Mouse (Mus musculus) C2C12 (cell line): ENCODE data around the gene Fam160b1. TPM values are rescaled to one million over a fixed set of nuclear protein-coding genes. Genes with fewer than 3 reads are reported as not detected.

Source experiments
- H3K27me3 ChIP-seq: one replicate; pipeline ENCODE4 v1.6.1; 2011; ENCODE audit not compliant: control insufficient read depth, insufficient read depth, insufficient read length
- H3K36me3 ChIP-seq: one replicate; pipeline ENCODE4 v1.6.1; 2011; ENCODE audit not compliant: control insufficient read depth, insufficient read depth
- H3K4me3 ChIP-seq: one replicate; pipeline ENCODE4 v1.5.1; 2011; ENCODE audit warnings: mild to moderate bottlenecking, control low read depth; ENCODE audit not compliant: poor library complexity, insufficient read depth, severe bottlenecking
- H3K79me2 ChIP-seq: one replicate; pipeline ENCODE4 v1.6.1; 2011; ENCODE audit not compliant: control insufficient read depth, insufficient read depth
- H3K79me3 ChIP-seq: one replicate; pipeline ENCODE4 v1.6.1; 2011; ENCODE audit warnings: low read depth, control low read depth
- H3ac ChIP-seq: one replicate; pipeline ENCODE3; 2011; ENCODE audit warnings: low read depth; ENCODE audit not compliant: control insufficient read depth, insufficient read length
- CEBPB ChIP-seq: IDR thresholded peaks from one replicate; pipeline ENCODE4 v1.6.1; 2011; ENCODE audit warnings: low read depth, mild to moderate bottlenecking, control low read depth, moderate library complexity
- CTCF ChIP-seq: IDR thresholded peaks from one replicate; pipeline ENCODE4 v1.5.1; 2011; ENCODE audit not compliant: control insufficient read depth, insufficient read depth, insufficient read length
- FOSL1 ChIP-seq: IDR thresholded peaks from one replicate; pipeline ENCODE4 v1.8.0; 2011; ENCODE audit warnings: mild to moderate bottlenecking, low read length; ENCODE audit not compliant: poor library complexity, insufficient read depth, severe bottlenecking
- MAX ChIP-seq: IDR thresholded peaks from one replicate; pipeline ENCODE4 v1.6.1; 2011; ENCODE audit warnings: mild to moderate bottlenecking, control low read depth
- MYOD1 ChIP-seq: IDR thresholded peaks from one replicate; pipeline ENCODE4 v1.6.1; 2011; ENCODE audit warnings: low read depth; ENCODE audit not compliant: control insufficient read depth, insufficient read length
- MYOG ChIP-seq: IDR thresholded peaks from one replicate; pipeline ENCODE4 v1.6.1; 2011; ENCODE audit not compliant: control insufficient read depth, insufficient read length; ENCODE audit errors: extremely low read depth
- USF1 ChIP-seq: IDR thresholded peaks from one replicate; pipeline ENCODE4 v1.6.1; 2011; ENCODE audit warnings: low read depth, mild to moderate bottlenecking, control low read depth, moderate library complexity
- polyA plus RNA-seq: library from polyadenylated mRNA; unstranded; fragments of >200 nt; fragmentation: generic; extraction: Trizol; gene quantifications from one replicate; pipeline ENCODE4 v1.2.1, GENCODE M21; 2012; ENCODE audit warnings: missing spikeins

Fam160b1 gene
- polyA plus RNA-seq, 1 experiment = 7.3 TPM

GRCm38 (mm10) chr19:57415031-57415807 is 54.7 kb downstream of the Fam160b1 start:
- H3K4me3 ChIP-seq = no peak overlapping the region
- peaks cover 8% of the 10 kb centered on the region for H3K27me3 ChIP-seq
- H3K79me2 ChIP-seq = no peaks in the 10 kb centered on the region
- no peak for TF ChIP-seq FOSL1
- no peaks in the 10 kb centered on the region for H3K36me3 ChIP-seq
- H3ac ChIP-seq = no peak overlapping the region
- no peaks in the 10 kb centered on the region for H3K79me3 ChIP-seq

DNA sequence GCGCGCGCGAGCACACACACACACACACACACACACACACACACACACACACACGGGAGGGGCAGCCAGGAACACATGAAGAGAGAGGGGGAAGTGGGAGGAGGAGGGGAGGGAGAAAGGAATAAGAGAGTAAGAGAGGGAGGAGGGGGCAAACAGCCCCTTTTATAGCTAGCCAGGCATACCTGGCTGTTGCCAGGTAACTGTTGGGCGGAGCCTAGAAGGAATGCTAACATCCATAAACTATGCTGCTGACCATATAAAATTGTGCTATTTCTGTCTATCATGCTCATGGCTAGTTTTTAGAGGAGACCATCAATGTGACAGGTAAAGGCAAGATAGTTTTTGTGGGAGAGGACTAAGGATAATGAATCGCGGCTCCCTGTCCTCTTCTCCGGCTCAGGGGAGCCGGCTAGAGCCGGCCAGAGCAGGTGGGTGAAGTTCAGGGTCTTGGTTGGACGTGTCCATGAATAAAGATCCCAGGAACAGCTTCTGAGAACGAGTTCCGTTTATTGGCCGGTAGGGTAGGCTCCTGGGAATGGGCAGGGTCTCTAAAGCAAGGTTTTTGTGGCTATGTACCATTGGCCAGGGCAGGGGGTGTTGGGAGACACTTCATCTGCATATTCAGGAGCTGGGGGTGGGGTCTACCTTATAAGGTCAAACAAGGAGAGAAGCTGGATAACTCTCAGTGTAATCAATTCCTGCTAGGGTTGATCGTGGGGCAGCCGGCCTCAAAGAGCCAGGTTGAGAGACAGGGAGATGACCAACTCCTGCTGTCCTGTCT is 57.5 kb downstream of the Fam160b1 start:
- peaks cover 11% of the 10 kb centered on the region for H3K27me3 ChIP-seq
- no peaks in the 10 kb centered on the region for H3K79me2 ChIP-seq
- H3ac ChIP-seq = no peak overlapping the region
- H3K4me3 ChIP-seq = no peak overlapping the region
- no peaks in the 10 kb centered on the region for H3K36me3 ChIP-seq
- TF ChIP-seq CEBPB (no peak), FOSL1 (no peak), CTCF (no peak), MYOG (no peak), MAX (no peak), MYOD1 (no peak), USF1 (no peak)
- no peaks in the 10 kb centered on the region for H3K79me3 ChIP-seq

DNA sequence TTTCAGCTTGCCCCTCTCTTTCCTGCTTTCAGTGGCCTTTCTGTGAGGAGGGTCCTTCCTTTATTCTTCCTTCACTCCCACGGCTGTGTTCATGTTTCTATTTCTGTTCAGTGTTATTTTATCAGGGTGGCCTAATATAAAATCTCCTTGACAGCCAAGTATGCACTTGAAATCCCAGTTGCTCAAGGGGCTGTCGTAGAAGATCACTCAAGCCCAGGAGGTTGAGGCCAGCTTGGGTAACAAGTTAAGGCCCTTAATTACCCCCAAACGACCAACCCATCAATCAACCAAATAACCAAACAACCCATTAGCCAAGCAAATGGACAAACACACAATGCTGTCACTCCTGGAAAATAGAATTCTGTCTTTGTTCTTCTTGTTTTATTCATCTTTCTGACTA is 62.9 kb downstream of the Fam160b1 start:
- TF ChIP-seq MYOG (no peak), USF1 (no peak)
- no peak overlapping the region for H3K4me3 ChIP-seq
- H3K79me2 ChIP-seq = no peaks in the 10 kb centered on the region
- peaks cover 14% of the 10 kb centered on the region for H3K27me3 ChIP-seq
- H3K79me3 ChIP-seq = no peaks in the 10 kb centered on the region
- H3K36me3 ChIP-seq = no peaks in the 10 kb centered on the region
- no peak overlapping the region for H3ac ChIP-seq

DNA sequence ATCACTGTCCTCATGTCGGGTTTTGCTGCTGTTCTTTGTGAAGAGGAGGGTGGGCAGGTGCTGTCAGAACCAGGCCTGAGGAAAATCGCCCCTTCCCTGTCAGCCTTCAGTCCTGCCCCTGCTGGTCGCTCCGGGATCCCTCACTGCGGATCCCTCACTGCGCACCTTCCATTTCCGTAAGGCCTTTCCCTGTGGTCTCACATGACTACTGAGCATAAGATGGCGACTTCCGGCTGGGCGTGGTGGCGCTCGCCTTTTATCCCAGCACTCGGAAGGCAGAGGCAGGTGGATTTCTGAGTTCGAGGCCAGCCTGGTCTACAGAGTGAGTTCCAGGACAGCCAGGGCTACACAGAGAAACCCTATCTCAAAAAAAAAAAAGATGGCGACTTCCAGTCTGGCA is 64.8 kb downstream of the Fam160b1 start:
- Histone ChIP-seq H3K79me2 (no peaks in the 10 kb centered on the region), H3K79me3 (no peaks in the 10 kb centered on the region), H3K36me3 (no peaks in the 10 kb centered on the region), H3ac (no peak overlapping the region), H3K4me3 (no peak overlapping the region), H3K27me3 (peaks cover 17% of the 10 kb centered on the region)
- TF ChIP-seq MYOG = no peak
- no peak for TF ChIP-seq USF1
- TF ChIP-seq CTCF = no peak
- no peak for TF ChIP-seq MAX
- no peak for TF ChIP-seq MYOD1
- TF ChIP-seq CEBPB = no peak

- TF ChIP-seq CEBPB (no peak), FOSL1 (no peak), MAX (no peak), MYOG (no peak), USF1 (no peak), CTCF (no peak)
- no peaks in the 10 kb centered on the region for H3K36me3 ChIP-seq
- no peaks in the 10 kb centered on the region for H3K79me2 ChIP-seq
- H3K27me3 ChIP-seq = peaks cover 22% of the 10 kb centered on the region
- H3K79me3 ChIP-seq = no peaks in the 10 kb centered on the region
- H3K4me3 ChIP-seq = no peak overlapping the region
- H3ac ChIP-seq = no peak overlapping the region
Observed at GRCm38 (mm10) chr19:57426841-57427240, 66.4 kb downstream of the Fam160b1 start.

- H3K79me2 ChIP-seq = no peaks in the 10 kb centered on the region
- H3K36me3 ChIP-seq = no peaks in the 10 kb centered on the region
- no peak for TF ChIP-seq USF1
- no peak for TF ChIP-seq CTCF
- peaks cover 15% of the 10 kb centered on the region for H3K27me3 ChIP-seq
- H3K4me3 ChIP-seq = no peak overlapping the region
- no peaks in the 10 kb centered on the region for H3K79me3 ChIP-seq
- no peak overlapping the region for H3ac ChIP-seq
Observed at GRCm38 (mm10) chr19:57427756-57428438, 67.4 kb downstream of the Fam160b1 start.
